Mouse (Mus musculus): ENCODE measurements around the gene Trim8. TPM values are rescaled to one million over a fixed set of nuclear protein-coding genes. Genes with fewer than 3 reads are reported as not detected.

The Trim8 gene
- total and polyA plus RNA-seq, 3 experiments = 4.4 to 24.9 (median 12.0) TPM

DNA sequence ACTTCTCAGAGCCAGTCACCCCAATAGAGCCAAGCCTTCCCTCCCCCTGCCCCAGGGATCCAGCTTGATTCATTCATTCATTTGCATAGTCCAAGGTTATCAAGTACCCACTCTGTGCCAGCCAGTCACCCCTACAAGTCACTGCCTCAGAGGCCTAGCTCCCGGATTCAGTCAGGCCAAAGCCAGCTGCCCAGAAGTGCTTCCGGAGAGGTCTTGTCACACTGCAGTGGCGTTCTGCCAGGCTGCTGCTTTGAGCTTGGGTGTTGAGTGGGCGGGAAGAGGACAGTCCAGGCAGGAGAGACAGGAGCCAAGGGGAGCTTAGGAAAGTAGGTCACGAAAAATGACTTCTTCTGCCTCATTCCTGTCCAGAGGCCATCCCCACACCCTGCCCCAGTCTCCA, 17.0 kb upstream of the Trim8 start:
- peaks cover 2 to 45% of the 10 kb centered on the region in 2 experiments for H3K4me1 ChIP-seq (ENCODE audit: control insufficient read depth in 1 of 2, insufficient read depth in 2 of 2)

DNA sequence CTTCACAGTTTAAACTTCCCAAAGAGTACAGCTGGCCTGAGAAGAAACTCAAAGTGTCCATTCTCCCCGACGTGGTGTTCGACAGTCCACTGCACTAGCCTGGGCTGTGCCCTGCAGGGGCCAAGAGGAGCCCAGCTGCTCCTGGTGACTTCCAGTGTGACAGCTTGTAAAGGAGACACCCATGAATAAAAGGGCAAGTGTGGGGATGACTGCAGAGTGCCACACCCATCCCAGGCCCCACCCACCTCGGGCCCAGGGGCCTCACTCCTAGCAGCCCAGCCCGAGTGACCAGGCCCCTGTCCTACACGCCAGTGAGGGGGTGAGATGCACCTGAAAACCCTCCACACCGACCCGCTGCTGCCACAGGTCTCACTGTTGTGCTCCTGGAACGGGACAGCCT, 15.7 kb upstream of the Trim8 start:
- in situ Hi-C loops (cut with MboI; ENCODE audit: low pct_ligation_motif_present, low pct_unique_long_range_greater_than_20kb, low sequenced_read_pairs) = no loop called here

More for the DNA sequence above, 17.0 kb upstream of the Trim8 start:
- Histone ChIP-seq H3K79me2 (replicated peaks; ENCODE audit: control insufficient read depth, extremely low read depth, insufficient read depth, poor library complexity, severe bottlenecking) (no peaks in the 10 kb centered on the region), H3K9ac (ENCODE audit: insufficient read depth, low read depth) (no peak overlapping the region), H3K36me3 (replicated peaks in 1 of 2; ENCODE audit: control insufficient read depth in 1 of 2, insufficient read depth in 1 of 2, low read length in 1 of 2) (peaks cover 15 to 63% of the 10 kb centered on the region in 2 experiments), H3K27ac (ENCODE audit: insufficient read depth, low read depth) (no peak overlapping the region), H3K9me3 (replicated peaks; ENCODE audit: low read length) (no peaks in the 10 kb centered on the region), H3K4me3 (replicated peaks in 1 of 3; ENCODE audit: low read depth in 2 of 3, low read length in 2 of 3, poor library complexity in 1 of 3) (no peak overlapping the region), H3K4me2 (ENCODE audit: insufficient read depth, low read depth, poor library complexity, severe bottlenecking) (no peak overlapping the region), H3K27me3 (replicated peaks) (no peaks in the 10 kb centered on the region)
- DNase-seq (ENCODE audit: extremely low read depth) = no peak
- dilution Hi-C loops (cut with MboI; ENCODE audit: extremely low pct_ligation_motif_present, extremely low pct_unique_long_range_greater_than_20kb, low sequenced_read_pairs) (no loop called here), in situ Hi-C loops (cut with MboI; ENCODE audit: low pct_ligation_motif_present, low pct_unique_long_range_greater_than_20kb, low sequenced_read_pairs) (no loop called here)
- TF ChIP-seq POLR2AphosphoS2 (IDR thresholded peaks at IDR 0.05; ENCODE audit: low read depth, low read length) = no peak
- TF ChIP-seq ZC3H11A (IDR thresholded peaks at IDR 0.05; ENCODE audit: low read depth, low read length) = no peak
- no peak for TF ChIP-seq ZNF384 (IDR thresholded peaks at IDR 0.05; ENCODE audit: low read depth, low read length)
- TF ChIP-seq ZMIZ1 (IDR thresholded peaks at IDR 0.05; ENCODE audit: low read depth, low read length) = no peak
- no peak for TF ChIP-seq NELFE (IDR thresholded peaks at IDR 0.05; ENCODE audit: low read depth, low read length)
- TF ChIP-seq MAX (IDR thresholded peaks at IDR 0.05; ENCODE audit: low read length) = no peak
- no peak for TF ChIP-seq RAD21 (IDR thresholded peaks at IDR 0.05; ENCODE audit: low read depth, low read length)
- TF ChIP-seq RCOR1 (conservative IDR thresholded peaks at IDR 0.05; ENCODE audit: low read depth, low read length) = no peak
- no peak for TF ChIP-seq SMC3 (IDR thresholded peaks at IDR 0.05; ENCODE audit: low read depth, low read length)
- TF ChIP-seq EP300 (IDR thresholded peaks at IDR 0.05; ENCODE audit: low read length) = no peak
- no peak for TF ChIP-seq TBP (conservative IDR thresholded peaks at IDR 0.05; ENCODE audit: low read depth, low read length)

DNA sequence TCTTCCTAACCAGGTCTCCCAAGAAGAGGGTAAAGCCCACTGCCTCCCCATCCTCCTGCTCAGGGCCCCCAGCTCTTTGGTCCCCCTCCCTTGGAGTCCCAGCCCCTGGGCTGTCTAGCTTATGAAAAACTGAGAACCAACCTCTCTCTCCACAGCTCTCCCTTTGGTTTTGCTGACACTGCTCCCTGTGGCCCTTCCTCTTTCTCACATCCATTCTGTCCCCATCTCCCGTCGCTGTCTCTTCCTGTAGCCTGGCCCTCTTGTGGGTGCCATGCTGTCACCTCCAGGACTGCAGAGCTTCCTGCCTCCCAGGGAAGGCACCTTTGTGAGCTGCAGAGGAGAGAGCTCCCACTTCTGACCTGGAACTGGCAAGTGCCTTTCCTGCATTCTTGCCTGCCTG, 14.8 kb upstream of the Trim8 start:
- in situ Hi-C loops (cut with MboI; ENCODE audit: low pct_ligation_motif_present, low pct_unique_long_range_greater_than_20kb, low sequenced_read_pairs) = no loop called here
- no peak for DNase-seq (ENCODE audit: extremely low read depth)
- no peaks in the 10 kb centered on the region for H3K27me3 ChIP-seq (replicated peaks)
- peaks cover 0 to 43% of the 10 kb centered on the region in 2 experiments; a peak in 3 of 4 replicates for H3K4me1 ChIP-seq (ENCODE audit: control insufficient read depth in 1 of 2, insufficient read depth in 2 of 2)
- TF ChIP-seq CHD2 (IDR thresholded peaks at IDR 0.05; ENCODE audit: low read length) = no peak
- TF ChIP-seq MEF2A (IDR thresholded peaks at IDR 0.05; ENCODE audit: borderline replicate concordance, low read depth, low read length) = no peak
- no peak for TF ChIP-seq ZNF384 (IDR thresholded peaks at IDR 0.05; ENCODE audit: low read depth, low read length)
- no peak for TF ChIP-seq MAX (IDR thresholded peaks at IDR 0.05; ENCODE audit: low read length)
- no peak for TF ChIP-seq NRF1 (IDR thresholded peaks at IDR 0.05; ENCODE audit: low read depth, low read length)
- TF ChIP-seq KAT2A (IDR thresholded peaks at IDR 0.05; ENCODE audit: insufficient replicate concordance, low read length) = no peak
- TF ChIP-seq BHLHE40 (IDR thresholded peaks at IDR 0.05; ENCODE audit: low read depth, low read length) = no peak
- TF ChIP-seq ELF1 (IDR thresholded peaks at IDR 0.05; ENCODE audit: low read depth, low read length) = no peak
- no peak for TF ChIP-seq MXI1 (IDR thresholded peaks at IDR 0.05; ENCODE audit: low read depth, low read length)
- no peak for TF ChIP-seq USF1 (IDR thresholded peaks at IDR 0.05; ENCODE audit: low read depth, low read length)
- no peak for TF ChIP-seq POLR2AphosphoS2 (IDR thresholded peaks at IDR 0.05; ENCODE audit: low read depth, low read length)
- no peak for TF ChIP-seq RCOR1 (conservative IDR thresholded peaks at IDR 0.05; ENCODE audit: low read depth, low read length)
- TF ChIP-seq MYC (IDR thresholded peaks at IDR 0.05; ENCODE audit: low read depth, low read length) = no peak
- TF ChIP-seq UBTF (IDR thresholded peaks at IDR 0.05; ENCODE audit: low read depth, low read length) = no peak
- H3K9ac ChIP-seq (ENCODE audit: insufficient read depth, low read depth) = no peak overlapping the region
- no peak overlapping the region for H3K27ac ChIP-seq (ENCODE audit: insufficient read depth, low read depth)
- H3K79me2 ChIP-seq (replicated peaks; ENCODE audit: control insufficient read depth, extremely low read depth, insufficient read depth, poor library complexity, severe bottlenecking) = no peaks in the 10 kb centered on the region
- H3K9me3 ChIP-seq (replicated peaks; ENCODE audit: low read length) = no peaks in the 10 kb centered on the region
- H3K4me2 ChIP-seq (ENCODE audit: insufficient read depth, low read depth, poor library complexity, severe bottlenecking) = no peak overlapping the region
- no peak overlapping the region for H3K4me3 ChIP-seq (replicated peaks in 1 of 3; ENCODE audit: low read depth in 2 of 3, low read length in 2 of 3, poor library complexity in 1 of 3)
- H3K36me3 ChIP-seq (replicated peaks in 1 of 2; ENCODE audit: control insufficient read depth in 1 of 2, insufficient read depth in 1 of 2, low read length in 1 of 2) = peaks cover 8 to 47% of the 10 kb centered on the region in 2 experiments
- dilution Hi-C loops (cut with MboI; ENCODE audit: extremely low pct_ligation_motif_present, extremely low pct_unique_long_range_greater_than_20kb, low sequenced_read_pairs) = no loop called here

More for the DNA sequence above, 15.7 kb upstream of the Trim8 start:
- H3K9me3 ChIP-seq (replicated peaks; ENCODE audit: low read length) = no peaks in the 10 kb centered on the region
- dilution Hi-C loops (cut with MboI; ENCODE audit: extremely low pct_ligation_motif_present, extremely low pct_unique_long_range_greater_than_20kb, low sequenced_read_pairs) = no loop called here
- H3K9ac ChIP-seq (ENCODE audit: insufficient read depth, low read depth) = no peak overlapping the region
- H3K4me2 ChIP-seq (ENCODE audit: insufficient read depth, low read depth, poor library complexity, severe bottlenecking) = no peak overlapping the region
- no peaks in the 10 kb centered on the region for H3K27me3 ChIP-seq (replicated peaks)
- peaks cover 0 to 46% of the 10 kb centered on the region in 2 experiments; a peak in 3 of 4 replicates for H3K4me1 ChIP-seq (ENCODE audit: control insufficient read depth in 1 of 2, insufficient read depth in 2 of 2)
- DNase-seq (ENCODE audit: extremely low read depth) = no peak
- H3K4me3 ChIP-seq (replicated peaks in 1 of 3; ENCODE audit: low read depth in 2 of 3, low read length in 2 of 3, poor library complexity in 1 of 3) = no peak overlapping the region
- H3K36me3 ChIP-seq (replicated peaks in 1 of 2; ENCODE audit: control insufficient read depth in 1 of 2, insufficient read depth in 1 of 2, low read length in 1 of 2) = peaks cover 8 to 49% of the 10 kb centered on the region in 2 experiments
- no peaks in the 10 kb centered on the region for H3K79me2 ChIP-seq (replicated peaks; ENCODE audit: control insufficient read depth, extremely low read depth, insufficient read depth, poor library complexity, severe bottlenecking)
- H3K27ac ChIP-seq (ENCODE audit: insufficient read depth, low read depth) = no peak overlapping the region
- TF ChIP-seq USF2 (conservative IDR thresholded peaks at IDR 0.05; ENCODE audit: low read depth, low read length) (no peak), MAFK (IDR thresholded peaks at IDR 0.05; ENCODE audit: insufficient replicate concordance, low read length) (no peak), MAX (IDR thresholded peaks at IDR 0.05; ENCODE audit: low read length) (no peak), BHLHE40 (IDR thresholded peaks at IDR 0.05; ENCODE audit: low read depth, low read length) (no peak), SIN3A (IDR thresholded peaks at IDR 0.05; ENCODE audit: low read length) (no peak), USF1 (IDR thresholded peaks at IDR 0.05; ENCODE audit: low read depth, low read length) (no peak), EP300 (IDR thresholded peaks at IDR 0.05; ENCODE audit: low read length) (no peak), POLR2AphosphoS2 (IDR thresholded peaks at IDR 0.05; ENCODE audit: low read depth, low read length) (no peak)
